Mouse (Mus musculus): ENCODE data around the gene Slc22a21. TPM values are rescaled to one million over a fixed set of nuclear protein-coding genes. Genes with fewer than 3 reads are reported as not detected.

The Slc22a21 gene
- 4.0 and 4.6 TPM in 2 replicates for polyA plus RNA-seq (2015; fragmentation: Nextera tagmentation; extraction: Ambion mirVana)

DNA sequence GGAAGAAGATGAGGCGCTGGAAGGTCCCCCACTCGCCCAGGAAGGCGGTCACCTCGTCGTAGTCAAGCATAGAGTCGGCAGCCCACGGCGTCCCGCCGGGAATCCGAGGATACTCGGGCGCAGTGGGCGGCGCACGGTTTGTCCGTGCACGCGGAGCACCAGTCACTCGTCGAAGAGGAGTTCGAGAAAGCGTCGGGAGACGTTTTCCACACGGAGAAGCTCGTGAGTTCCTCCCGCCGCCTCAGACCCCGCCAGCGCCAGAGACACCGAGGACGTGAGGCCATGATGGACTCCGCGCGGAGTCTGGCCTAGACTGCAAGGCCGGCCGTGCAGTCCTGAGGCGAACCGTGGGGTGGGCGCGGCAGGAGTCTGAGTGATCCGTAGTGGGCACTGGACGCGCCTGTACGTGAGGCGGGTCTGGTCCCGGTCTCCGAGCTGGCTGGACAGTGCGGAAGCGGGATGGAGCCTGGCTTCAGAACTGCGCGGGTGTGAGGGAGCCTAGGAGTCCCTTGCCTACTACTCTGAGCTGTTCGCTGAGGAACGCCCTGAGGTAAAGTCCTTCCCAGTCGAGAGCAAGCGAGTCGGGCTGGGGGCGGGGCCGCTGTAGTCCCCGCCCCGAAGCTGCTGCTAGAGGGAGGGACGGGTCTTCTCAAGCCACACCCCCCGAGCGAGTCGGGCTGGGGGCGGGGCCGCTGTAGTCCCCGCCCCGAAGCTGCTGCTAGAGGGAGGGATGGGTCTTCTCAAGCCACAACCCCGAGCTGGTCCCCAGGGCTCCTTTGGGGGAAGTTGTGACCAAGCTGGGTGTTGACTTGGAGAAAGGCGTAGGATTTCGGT, at the start of gene Slc22a21:
TSS of gene Slc22a21 (minus strand) at position 545 of the 834 bp plus-strand sequence.
- WGBS = 2% methylated on average over 73 of the region's 73 CpGs
- 0 out of 2 replicates have a peak within 1 kb of the TSS, but pooled peaks have one; percentile 17 for H3K27ac ChIP-seq (ENCODE audit: low read length)
- no peaks in the 10 kb centered on the region for H3K9me3 ChIP-seq (replicated peaks; ENCODE audit: control insufficient read depth, low read length, poor library complexity, severe bottlenecking)
- peak within 1 kb of the TSS; percentile 65 for H3K4me3 ChIP-seq (ENCODE audit: low read depth, low read length)
- H3K36me3 ChIP-seq (ENCODE audit: control insufficient read depth, insufficient read depth, low read length) = no peaks in the 10 kb centered on the region; the same call in 1 of the 2 replicates
- H3K4me2 ChIP-seq (ENCODE audit: low read length) = peak within 1 kb of the TSS; percentile 93
- no peaks in the 10 kb centered on the region for H3K4me1 ChIP-seq (ENCODE audit: control insufficient read depth, insufficient read depth, low read length)
- H3K27me3 ChIP-seq (ENCODE audit: control insufficient read depth, insufficient read depth, low read depth, low read length) = no peaks in the 10 kb centered on the region; the same call in 1 of the 2 replicates
- peak; percentile 92 for ATAC-seq
- peak within 1 kb of the TSS; percentile 73 for H3K9ac ChIP-seq (ENCODE audit: low read depth, low read length)

DNA sequence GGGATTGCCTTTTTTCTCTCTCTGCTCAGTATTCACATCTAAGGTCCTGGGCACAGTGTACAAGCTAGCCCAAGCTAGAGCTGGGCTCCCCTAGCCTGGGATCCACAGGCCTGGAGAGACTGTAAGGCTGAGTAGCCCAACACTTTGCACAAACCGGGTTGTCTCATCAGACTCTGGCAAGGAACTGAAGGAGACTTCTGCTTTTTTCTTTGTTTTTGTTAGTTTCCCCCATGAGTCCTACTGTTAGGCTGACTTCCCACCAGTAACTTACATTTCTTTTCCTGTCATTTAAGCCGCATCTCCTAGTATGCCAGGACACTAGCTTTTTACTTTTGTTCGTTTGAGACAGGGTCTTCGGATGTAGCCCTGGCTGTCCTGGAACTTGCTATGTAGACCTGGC, 48.9 kb upstream of the Slc22a21 start:
- no peak for ATAC-seq
- no peaks in the 10 kb centered on the region for H3K9me3 ChIP-seq (replicated peaks; ENCODE audit: control insufficient read depth, low read length, poor library complexity, severe bottlenecking)
- peak overlapping the region; percentile 84; the same call in 1 of the 2 replicates for H3K9ac ChIP-seq (ENCODE audit: low read depth, low read length)
- WGBS = 80% methylated on average over 4 of the region's 4 CpGs
- H3K36me3 ChIP-seq (ENCODE audit: control insufficient read depth, insufficient read depth, low read length) = no peaks in the 10 kb centered on the region
- peaks cover 11% of the 10 kb centered on the region; the same call in 1 of the 2 replicates for H3K4me1 ChIP-seq (ENCODE audit: control insufficient read depth, insufficient read depth, low read length)
- peak overlapping the region; percentile 65 for H3K4me3 ChIP-seq (ENCODE audit: low read depth, low read length)
- H3K27ac ChIP-seq (ENCODE audit: low read length) = no peak overlapping the region
- peaks cover 2% of the 10 kb centered on the region; the same call in 1 of the 2 replicates for H3K27me3 ChIP-seq (ENCODE audit: control insufficient read depth, insufficient read depth, low read depth, low read length)
- H3K4me2 ChIP-seq (ENCODE audit: low read length) = peak overlapping the region; percentile 81

DNA sequence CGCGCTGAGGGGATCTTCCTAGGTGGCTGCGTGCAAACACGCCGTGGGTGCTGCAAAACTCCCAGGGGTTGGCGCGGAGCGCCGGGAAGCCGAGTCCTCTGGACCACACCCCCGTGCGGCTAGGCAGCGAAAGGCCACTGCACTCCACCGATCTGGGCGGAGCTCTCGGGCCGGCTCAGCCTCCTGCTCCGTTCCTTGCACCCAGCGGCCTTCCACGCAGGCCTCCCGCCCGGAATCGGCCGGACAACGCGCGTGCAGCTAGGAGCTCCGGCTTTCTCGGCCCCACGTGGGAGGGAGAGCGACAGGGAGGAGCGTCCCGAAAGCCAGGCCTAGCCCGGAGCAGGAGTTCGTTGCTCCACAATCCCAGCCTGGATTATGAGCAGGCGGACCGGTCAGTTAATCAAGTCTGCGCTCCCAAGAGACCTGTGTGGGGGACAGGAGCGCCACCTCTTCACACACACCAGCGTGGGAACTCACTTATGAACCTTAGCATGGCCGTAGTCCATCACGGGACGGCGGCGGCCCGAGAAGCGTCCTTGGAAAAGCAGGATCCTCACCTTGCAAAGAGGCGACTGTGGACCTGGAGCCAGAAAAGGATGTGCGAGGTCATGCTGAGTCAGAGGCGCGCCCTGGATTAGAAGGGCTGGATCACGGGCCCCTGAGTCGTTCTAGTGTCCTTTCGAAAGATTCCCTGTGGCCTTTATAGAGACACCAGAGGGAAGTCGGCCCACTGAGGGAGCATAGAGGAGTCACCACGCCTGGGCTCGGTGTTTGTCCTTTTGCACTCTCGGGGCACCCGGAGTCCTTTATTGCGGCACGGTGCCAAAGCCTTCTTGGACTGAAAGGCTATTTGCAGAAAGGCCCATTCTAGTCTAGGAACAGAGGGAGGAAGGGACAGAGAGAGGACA, 48.2 kb upstream of the Slc22a21 start, which contains the start of gene Slc22a4:
TSS of gene Slc22a4 (minus strand) at position 47 of the 908 bp plus-strand sequence.
- Histone ChIP-seq H3K4me2 (ENCODE audit: low read length) (peak within 1 kb of the TSS; percentile 81), H3K27ac (ENCODE audit: low read length) (peak within 1 kb of the TSS; percentile 38), H3K36me3 (ENCODE audit: control insufficient read depth, insufficient read depth, low read length) (no peaks in the 10 kb centered on the region), H3K4me1 (ENCODE audit: control insufficient read depth, insufficient read depth, low read length) (peaks cover 11% of the 10 kb centered on the region; the same call in 1 of the 2 replicates), H3K9ac (ENCODE audit: low read depth, low read length) (peak within 1 kb of the TSS; percentile 84), H3K27me3 (ENCODE audit: control insufficient read depth, insufficient read depth, low read depth, low read length) (peaks cover 2% of the 10 kb centered on the region; the same call in 1 of the 2 replicates), H3K9me3 (replicated peaks; ENCODE audit: control insufficient read depth, low read length, poor library complexity, severe bottlenecking) (no peaks in the 10 kb centered on the region), H3K4me3 (ENCODE audit: low read depth, low read length) (peak within 1 kb of the TSS; percentile 65)
- WGBS = 3% methylated on average over 61 of the region's 61 CpGs
- peak; percentile 89 for ATAC-seq

DNA sequence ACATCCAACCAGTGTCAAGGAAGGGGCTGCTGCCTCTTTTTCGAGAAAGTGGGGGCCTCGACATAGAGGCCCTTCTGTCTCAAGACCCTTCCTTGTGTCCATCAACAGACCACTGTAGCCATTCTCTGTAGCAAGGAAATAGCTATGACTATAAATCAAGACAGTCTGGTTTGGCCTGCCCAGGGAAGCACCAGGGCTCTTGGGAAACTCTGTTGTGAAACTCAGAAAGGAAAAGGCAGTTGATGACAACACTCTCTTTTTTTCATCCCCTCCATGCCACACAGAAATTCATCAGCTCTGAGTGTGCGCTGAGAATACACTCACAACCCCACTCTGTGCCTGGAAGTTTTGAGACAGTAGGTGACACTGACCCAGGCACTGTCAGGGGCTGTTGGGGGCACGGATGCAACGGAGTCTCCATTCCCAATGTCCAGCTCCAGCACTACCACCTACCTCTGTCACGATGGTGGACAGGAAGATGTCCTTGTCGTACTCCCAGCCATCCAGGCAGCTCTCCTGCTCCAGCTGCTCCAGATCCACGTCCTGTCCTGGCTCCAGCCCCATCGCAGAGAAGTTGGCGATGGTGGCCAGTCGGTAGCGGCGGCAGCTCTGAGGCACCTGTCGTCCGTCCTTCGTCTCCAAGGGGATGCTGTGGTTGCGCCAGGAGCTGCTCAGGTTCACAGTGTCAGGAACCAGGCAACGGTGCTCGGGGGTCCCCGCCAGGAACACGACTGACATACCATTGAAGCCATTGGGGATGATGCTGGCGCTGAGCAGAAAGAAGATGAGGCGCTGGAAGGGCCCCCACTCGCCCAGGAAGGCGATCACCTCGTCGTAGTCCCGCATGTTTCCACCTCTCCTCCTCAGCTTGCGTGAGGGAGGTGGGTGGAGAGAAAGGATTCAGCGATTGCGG, 47.3 kb upstream of the Slc22a21 start:
- 16% methylated on average over 31 of the region's 31 CpGs for WGBS
- Histone ChIP-seq H3K27ac (ENCODE audit: low read length) (peak overlapping the region; percentile 38), H3K4me2 (ENCODE audit: low read length) (peak overlapping the region; percentile 81), H3K36me3 (ENCODE audit: control insufficient read depth, insufficient read depth, low read length) (no peaks in the 10 kb centered on the region), H3K4me1 (ENCODE audit: control insufficient read depth, insufficient read depth, low read length) (peaks cover 11% of the 10 kb centered on the region; the same call in 1 of the 2 replicates), H3K9ac (ENCODE audit: low read depth, low read length) (peak overlapping the region; percentile 84), H3K27me3 (ENCODE audit: control insufficient read depth, insufficient read depth, low read depth, low read length) (peaks cover 2% of the 10 kb centered on the region; the same call in 1 of the 2 replicates), H3K4me3 (ENCODE audit: low read depth, low read length) (peak overlapping the region; percentile 65), H3K9me3 (replicated peaks; ENCODE audit: control insufficient read depth, low read length, poor library complexity, severe bottlenecking) (no peaks in the 10 kb centered on the region)
- ATAC-seq = peak; percentile 66

DNA sequence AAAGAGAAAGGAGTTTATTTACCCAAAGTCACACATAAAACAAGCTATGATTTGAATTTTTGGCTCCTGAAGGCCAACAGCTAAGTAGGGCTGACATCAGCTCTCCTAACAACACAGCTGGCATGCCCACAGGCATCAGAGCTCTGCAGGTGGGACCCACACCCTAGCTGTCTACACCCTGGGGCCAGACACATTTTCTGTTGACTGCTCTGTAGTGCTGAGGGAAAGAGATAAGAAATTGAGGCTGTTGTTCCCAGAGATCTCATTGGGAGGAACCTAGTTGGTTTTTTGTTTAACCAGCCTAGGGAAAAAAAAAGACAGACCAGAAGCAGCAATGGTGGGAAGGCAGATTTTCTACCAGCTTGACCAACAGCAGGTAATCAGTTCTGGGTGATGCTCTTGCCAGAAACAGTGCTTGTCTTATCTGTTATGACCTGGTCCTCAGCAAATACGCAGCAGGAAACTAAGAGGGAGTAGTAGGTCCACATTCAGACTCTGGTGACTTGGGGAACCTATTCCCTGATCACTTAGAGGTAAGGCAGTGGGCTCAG, 46.4 kb upstream of the Slc22a21 start:
- H3K4me1 ChIP-seq (ENCODE audit: control insufficient read depth, insufficient read depth, low read length) = peaks cover 11% of the 10 kb centered on the region; the same call in 1 of the 2 replicates
- peak overlapping the region; percentile 81; the same call in 1 of the 2 replicates for H3K4me2 ChIP-seq (ENCODE audit: low read length)
- peaks cover 2% of the 10 kb centered on the region; the same call in 1 of the 2 replicates for H3K27me3 ChIP-seq (ENCODE audit: control insufficient read depth, insufficient read depth, low read depth, low read length)
- 80% methylated on average over 1 of the region's 1 CpGs for WGBS
- no peaks in the 10 kb centered on the region for H3K36me3 ChIP-seq (ENCODE audit: control insufficient read depth, insufficient read depth, low read length)
- no peak overlapping the region for H3K27ac ChIP-seq (ENCODE audit: low read length)
- no peak overlapping the region for H3K9ac ChIP-seq (ENCODE audit: low read depth, low read length)
- no peak overlapping the region; the same call in 1 of the 2 replicates for H3K4me3 ChIP-seq (ENCODE audit: low read depth, low read length)
- H3K9me3 ChIP-seq (replicated peaks; ENCODE audit: control insufficient read depth, low read length, poor library complexity, severe bottlenecking) = no peaks in the 10 kb centered on the region
- no peak for ATAC-seq

DNA sequence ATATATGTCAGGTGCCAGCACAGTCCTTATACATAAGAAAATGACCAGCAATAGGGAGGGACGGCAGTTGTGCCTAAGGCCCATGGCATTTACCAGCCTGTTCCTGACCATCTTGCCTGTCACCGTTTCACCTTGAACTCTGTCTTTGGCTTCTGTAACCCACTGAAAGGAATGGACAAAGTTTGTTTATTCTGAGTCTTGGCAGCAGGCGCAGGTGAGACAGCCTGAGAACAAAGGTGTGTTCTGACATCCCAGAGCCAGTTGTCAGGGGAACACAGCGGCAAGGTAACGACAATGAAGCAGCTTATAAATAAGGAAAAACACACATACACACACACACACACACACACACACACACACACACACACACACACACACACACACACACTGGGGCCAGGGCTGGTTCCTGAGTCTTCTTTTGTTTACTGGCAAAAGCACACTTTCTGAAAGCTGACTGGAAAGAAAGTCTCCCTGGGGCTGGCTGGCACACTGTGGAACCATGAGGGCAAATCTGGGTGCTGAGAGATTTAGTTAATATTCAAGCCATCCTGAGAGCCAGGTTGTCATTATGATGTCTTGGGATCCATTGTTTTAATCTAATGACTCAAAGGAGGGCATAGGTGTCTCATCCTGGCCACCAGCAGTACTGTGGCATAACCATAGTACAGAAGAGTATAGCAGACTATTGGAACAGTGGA, 41.4 kb upstream of the Slc22a21 start:
- Histone ChIP-seq H3K27ac (ENCODE audit: low read length) (no peak overlapping the region), H3K9me3 (replicated peaks; ENCODE audit: control insufficient read depth, low read length, poor library complexity, severe bottlenecking) (no peaks in the 10 kb centered on the region), H3K4me3 (ENCODE audit: low read depth, low read length) (no peak overlapping the region), H3K36me3 (ENCODE audit: control insufficient read depth, insufficient read depth, low read length) (no peaks in the 10 kb centered on the region), H3K27me3 (ENCODE audit: control insufficient read depth, insufficient read depth, low read depth, low read length) (no peaks in the 10 kb centered on the region; the same call in 1 of the 2 replicates), H3K4me1 (ENCODE audit: control insufficient read depth, insufficient read depth, low read length) (no peaks in the 10 kb centered on the region), H3K9ac (ENCODE audit: low read depth, low read length) (no peak overlapping the region), H3K4me2 (ENCODE audit: low read length) (no peak overlapping the region)
- no peak for ATAC-seq
- WGBS = 89% methylated on average over 5 of the region's 5 CpGs

DNA sequence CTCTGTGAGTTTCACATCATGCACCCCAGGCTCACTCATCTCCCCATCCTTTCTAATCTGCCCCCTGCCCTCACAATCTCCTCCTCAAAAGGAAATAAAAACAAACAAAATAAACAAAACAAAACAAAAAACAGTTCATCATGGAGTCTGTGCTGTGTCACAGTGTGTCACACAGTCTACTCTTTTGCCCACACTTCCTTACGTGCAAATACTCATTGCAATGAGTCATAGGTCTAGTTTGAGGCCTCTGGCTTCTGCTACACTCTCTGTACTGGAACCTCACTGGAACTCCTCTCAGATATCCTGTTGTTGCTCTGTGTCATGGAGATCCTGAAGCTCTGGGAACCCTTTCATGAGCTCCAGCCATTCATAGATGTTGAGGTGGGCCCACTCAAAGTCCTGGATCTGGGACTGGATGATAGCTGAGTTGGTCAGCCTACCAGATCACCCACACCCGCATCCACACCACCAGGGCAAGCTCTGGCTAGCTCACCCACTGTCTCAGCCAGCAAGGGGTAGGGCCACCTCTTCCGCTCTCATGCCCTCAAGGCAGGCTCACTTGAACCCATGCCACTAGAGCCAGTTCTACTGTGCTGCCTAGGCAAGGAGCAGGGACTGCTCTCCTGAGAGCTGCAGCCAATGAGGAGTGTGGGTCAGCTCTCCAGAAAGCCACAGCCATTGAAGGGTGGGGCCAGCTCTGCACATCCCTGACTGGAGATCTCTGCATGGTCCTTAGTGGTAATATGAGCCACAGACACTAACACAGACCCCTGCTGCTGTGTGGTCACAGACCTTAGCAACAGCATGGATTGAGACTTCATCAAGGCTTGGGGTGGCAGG, 39.0 kb upstream of the Slc22a21 start:
- Histone ChIP-seq H3K27ac (ENCODE audit: low read length) (no peak overlapping the region), H3K36me3 (ENCODE audit: control insufficient read depth, insufficient read depth, low read length) (no peaks in the 10 kb centered on the region), H3K4me2 (ENCODE audit: low read length) (no peak overlapping the region), H3K9ac (ENCODE audit: low read depth, low read length) (no peak overlapping the region), H3K9me3 (replicated peaks; ENCODE audit: control insufficient read depth, low read length, poor library complexity, severe bottlenecking) (no peaks in the 10 kb centered on the region), H3K4me1 (ENCODE audit: control insufficient read depth, insufficient read depth, low read length) (no peaks in the 10 kb centered on the region), H3K27me3 (ENCODE audit: control insufficient read depth, insufficient read depth, low read depth, low read length) (no peaks in the 10 kb centered on the region), H3K4me3 (ENCODE audit: low read depth, low read length) (no peak overlapping the region)
- no peak for ATAC-seq
- WGBS = 89% methylated on average over 3 of the region's 3 CpGs

Data from midbrain, embryonic 16.5 days (tissue).